Mouse (Mus musculus): ENCODE results near the gene Gm20683.

DNA sequence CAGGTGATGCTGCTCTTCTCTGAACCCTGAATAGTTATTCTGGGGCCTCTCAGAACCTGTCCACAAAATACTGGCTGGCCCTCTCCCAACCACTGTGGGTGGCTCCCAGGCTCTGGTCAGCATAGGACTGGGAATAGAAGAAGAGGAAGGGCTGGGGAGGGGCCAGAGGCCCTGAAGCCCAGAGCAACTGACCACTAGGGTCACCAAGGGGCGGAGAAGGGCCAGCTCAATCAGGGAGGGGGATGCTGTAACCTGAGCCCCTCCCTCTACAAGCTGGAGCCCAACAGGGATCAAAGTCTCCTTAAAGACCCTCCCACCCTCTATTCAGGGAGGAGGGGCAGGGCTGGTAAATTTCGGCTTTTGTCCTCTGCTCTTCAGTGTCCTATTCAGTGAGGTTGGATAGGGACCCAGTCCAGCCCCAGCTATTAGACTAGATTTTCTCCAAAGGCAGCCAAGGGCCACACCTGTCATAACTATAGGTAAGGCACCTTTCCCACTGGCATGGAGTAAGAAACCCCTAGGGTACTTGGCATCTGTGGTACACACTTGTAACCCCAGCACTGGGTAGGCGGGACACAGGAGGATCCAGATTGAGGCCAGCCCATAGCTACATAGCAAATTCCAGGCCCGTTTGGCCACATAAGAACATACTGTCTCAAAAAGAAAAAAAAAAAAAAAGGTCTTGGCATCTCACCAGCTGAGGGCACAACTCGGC, 38.8 kb upstream of the Gm20683 start, which contains the start of gene Wfikkn1:
- TF ChIP-seq CTCF (IDR thresholded peaks at IDR 0.05; ENCODE audit: low read depth) (no peak), EP300 (IDR thresholded peaks at IDR 0.05; ENCODE audit: low read depth) (no peak)
